Mouse (Mus musculus) ZHBTc4 (cell line): ENCODE results near the gene Gm20388.

ENCODE experiments used
- DNase-seq: peaks from one replicate; pipeline ENCODE4 v3.0.0-alpha.2; 2011; ENCODE audit warnings: low read depth, low spot score

The Gm20388 gene

GRCm38 (mm10) chr8:121880818-121881217 lies 1970.2 kb downstream of the Gm20388 start:
- DNase-seq = peak; percentile 69

DNA sequence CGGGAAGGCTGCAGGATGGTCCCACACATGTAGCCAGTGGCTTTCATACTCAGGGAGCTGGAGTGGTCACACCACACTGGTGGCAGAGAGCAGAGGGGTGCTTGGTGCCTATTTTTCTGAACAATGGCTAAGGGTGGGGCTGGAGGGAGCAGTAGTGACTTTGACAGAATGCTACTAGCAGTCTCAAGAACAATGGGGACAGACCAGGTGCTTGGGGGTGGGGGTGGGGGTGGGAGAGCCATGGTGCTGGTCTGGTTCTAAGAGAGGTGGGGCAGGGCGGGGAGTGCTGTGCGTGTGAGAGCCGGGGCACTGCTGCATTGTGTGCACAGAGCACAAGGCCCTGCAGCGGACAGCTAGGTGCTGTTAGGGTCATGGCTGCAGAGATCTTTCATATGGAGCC lies 1971.3 kb downstream of the Gm20388 start:
- DNase-seq = peak; percentile 85

DNA sequence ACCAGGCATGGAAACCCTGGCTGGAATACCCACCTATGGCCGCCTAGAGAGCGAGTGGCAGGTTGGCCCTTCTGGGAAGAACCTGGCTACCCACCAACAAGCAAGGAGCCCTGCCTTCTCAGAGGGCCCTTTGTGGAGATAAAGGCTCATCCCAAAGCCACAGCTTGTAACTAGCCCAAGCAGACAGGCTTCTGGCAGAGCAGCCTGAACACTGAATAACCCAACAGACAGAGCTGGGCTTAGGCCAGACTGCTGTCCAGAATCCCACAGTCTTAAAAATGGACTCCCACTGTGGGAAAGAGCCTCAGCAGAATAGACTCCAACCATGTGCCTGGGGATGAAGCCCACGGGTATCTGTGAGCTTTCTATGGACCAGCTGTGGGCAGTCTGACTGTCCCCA lies 1973.5 kb downstream of the Gm20388 start:
- DNase-seq = no peak

DNA sequence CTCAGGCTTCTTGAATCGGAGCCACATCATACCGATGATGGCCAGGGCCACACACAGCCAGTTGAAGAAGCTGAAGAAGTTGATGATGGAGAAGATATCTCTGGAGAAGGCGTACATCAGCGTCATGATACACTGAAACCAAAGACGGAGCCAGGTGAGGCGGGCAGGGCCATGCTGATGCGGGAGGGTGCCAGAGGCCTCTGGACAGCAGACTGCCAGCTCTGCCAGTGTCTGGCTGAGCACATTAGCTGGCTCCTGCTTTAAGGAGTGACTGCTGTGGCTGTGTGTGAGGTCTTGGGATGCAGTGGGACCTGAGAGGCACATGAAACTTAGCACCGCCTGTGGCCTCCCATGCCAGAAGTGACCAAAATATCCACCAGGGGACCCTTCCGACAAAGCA lies 1974.4 kb downstream of the Gm20388 start:
- no peak for DNase-seq

DNA sequence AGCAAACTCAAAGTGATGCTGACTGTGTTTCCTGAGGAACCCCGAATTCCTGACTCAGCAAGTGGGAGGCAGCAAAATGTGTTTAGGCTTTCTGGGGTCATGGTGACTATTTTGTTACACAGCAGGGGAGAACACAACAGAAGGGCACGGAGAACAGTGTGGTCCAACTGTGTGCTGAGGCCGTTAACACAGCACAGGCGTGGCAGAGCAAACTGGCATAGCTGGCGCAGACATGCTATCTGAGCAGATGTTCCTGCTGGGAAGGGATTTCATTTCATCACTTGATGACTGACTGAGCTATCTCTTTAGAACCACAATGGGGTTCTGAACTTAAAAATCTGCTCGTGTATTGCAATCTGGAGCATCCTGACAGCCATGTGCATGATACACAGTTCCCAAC lies 1974.8 kb downstream of the Gm20388 start:
- no peak for DNase-seq

DNA sequence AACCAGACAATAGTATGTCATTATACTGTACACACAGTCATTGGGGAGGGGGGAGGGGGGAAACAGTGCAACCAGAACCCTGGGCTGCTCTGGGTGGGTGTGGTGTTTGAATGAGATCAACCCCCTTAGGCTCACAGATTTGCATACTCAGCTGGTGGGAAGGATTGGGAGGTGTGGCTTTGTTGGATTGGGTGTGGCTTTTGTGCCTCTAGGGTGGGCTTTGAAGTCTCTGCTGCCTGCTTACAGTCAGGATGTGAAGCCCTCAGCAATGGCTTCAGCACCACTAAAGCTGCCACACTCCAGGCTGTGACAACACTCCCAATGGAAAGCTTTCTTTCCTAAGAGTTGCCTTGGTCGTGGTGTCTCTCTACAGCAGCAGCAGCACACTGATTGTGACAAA lies 1976.9 kb downstream of the Gm20388 start:
- DNase-seq = peak; percentile 86

DNA sequence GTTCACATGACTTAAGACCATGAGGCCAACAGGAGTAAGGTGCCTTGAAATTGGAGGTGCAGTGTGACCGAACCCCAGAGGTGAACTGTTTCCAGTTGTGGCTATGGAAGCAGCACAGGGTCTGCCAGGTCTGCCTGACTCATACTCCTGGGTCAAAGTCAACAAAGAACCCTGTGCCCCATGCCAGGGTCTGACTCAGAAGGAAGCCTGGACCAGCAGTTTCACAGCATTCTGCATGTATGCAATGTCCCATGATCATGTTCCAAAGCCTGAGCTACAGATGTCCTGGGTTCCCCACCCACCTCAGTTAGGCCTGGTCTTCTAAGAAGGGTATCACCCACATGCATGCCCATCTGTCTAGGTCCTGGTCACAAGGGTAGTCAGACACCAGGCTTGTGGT lies 1978.7 kb downstream of the Gm20388 start:
- DNase-seq = no peak

- no peak for DNase-seq
These were observed 1979.5 kb downstream of the Gm20388 start for GRCm38 (mm10) chr8:121889810-121890785.

GRCm38 (mm10) chr8:121892875-121893274 lies 1982.2 kb downstream of the Gm20388 start:
- DNase-seq = no peak

DNA sequence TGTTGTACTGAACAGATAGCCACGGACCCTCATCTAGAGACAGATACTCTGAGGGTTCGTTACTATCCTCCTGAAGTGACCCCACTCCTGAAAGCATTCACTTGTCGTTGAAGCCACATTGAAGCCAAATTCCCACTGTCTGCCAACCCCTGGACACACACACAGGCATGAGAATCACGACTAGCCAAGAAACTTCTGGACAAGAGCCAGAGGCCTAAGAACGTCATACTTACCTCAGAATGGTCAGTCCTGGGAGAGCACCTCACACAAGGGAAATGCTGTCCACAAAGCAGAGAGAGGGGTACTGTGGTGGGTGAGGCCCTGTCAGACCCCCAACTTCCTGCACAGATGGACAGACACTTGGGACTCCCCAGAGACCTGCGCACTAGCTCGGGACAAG lies 1985.3 kb downstream of the Gm20388 start:
- DNase-seq = no peak

GRCm38 (mm10) chr8:121896476-121897145 lies 1986.0 kb downstream of the Gm20388 start:
- peak; percentile 59 for DNase-seq

DNA sequence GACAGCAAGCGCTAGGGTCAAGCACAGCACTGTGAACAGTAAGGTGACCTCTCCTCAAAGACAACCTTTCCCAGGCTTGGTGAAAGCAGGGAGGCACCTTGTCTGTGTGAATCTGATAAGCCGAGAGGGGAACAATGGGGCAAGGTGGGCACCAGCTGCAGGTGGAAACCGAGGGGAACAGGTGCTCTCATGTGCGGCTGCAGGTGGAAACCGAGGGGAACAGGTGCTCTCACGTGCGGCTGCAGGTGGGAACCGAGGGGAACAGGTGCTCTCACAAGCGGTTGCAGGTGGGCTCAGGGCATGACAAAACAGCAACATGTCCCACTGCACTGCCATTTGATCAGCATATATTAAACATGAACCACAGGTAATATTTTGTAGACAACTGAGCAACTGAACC lies 1986.6 kb downstream of the Gm20388 start:
- no peak for DNase-seq

GRCm38 (mm10) chr8:121897871-121898381 lies 1987.3 kb downstream of the Gm20388 start:
- DNase-seq = no peak

GRCm38 (mm10) chr8:121898401-121898931 lies 1987.8 kb downstream of the Gm20388 start:
- peak; percentile 92 for DNase-seq

- no peak for DNase-seq
These were observed 1988.8 kb downstream of the Gm20388 start for GRCm38 (mm10) chr8:121899180-121900044.

- DNase-seq = peak; percentile 51
These were observed 1991.0 kb downstream of the Gm20388 start for GRCm38 (mm10) chr8:121901498-121902236.

- DNase-seq = no peak
These were observed 1993.3 kb downstream of the Gm20388 start for GRCm38 (mm10) chr8:121903977-121904376.

DNA sequence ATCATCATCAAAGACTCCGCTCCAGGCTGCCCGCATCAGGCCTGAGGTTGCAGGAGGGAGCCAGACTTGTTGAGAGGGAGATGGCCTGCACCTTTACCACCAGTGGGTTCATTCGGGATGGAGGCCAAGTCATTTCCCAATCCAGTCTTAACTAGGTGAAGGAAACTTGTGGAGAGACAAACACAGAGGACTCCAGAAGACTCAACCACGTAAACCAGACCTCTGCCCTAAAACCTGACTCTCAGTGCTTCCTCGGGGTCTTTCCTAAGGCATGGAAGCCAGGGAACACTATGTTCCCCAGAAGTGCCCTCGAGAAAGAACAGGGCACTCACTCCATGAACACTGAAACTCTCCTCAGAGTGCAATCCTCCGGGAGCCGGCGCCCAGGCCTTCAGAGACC lies 1994.4 kb downstream of the Gm20388 start:
- DNase-seq = no peak

DNA sequence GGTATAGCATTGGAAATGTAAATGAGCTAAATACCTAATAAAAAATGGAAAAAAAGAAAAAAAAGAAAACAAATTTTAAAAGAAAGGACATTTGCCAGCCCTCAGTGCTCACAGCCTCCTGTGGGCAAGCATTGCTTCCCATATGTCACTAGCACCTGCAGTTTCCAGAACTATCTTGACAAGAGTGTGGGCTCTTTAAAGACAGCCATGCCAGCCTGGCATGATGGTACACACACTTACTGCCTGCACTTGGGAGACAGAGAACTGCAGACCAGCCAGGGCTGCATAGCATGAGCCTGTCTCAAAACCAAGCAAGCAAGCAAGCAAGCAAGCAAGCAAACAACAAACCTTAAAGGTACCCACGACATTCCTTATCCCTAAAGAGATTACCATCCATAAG lies 1994.8 kb downstream of the Gm20388 start:
- DNase-seq = no peak

- no peak for DNase-seq
These were observed 1995.2 kb downstream of the Gm20388 start for GRCm38 (mm10) chr8:121905864-121906263.
